Mouse (Mus musculus) lung, adult 2 months (tissue): ENCODE measurements around the gene Prelid1.

ENCODE experiments used
- CTCF ChIP-seq: fragments of 200-500 bp; IDR thresholded peaks from 2 replicates; pipeline ENCODE4 v1.5.1; 2011; ENCODE audit warnings: mild to moderate bottlenecking, low read length, control low read depth; ENCODE audit not compliant: insufficient read depth
- POLR2A ChIP-seq: fragments of 200-500 bp; IDR thresholded peaks from 2 replicates; pipeline ENCODE4 v1.6.1; 2011; ENCODE audit warnings: low read depth, mild to moderate bottlenecking, control low read depth, low read length, borderline replicate concordance; ENCODE audit errors: extremely low read depth

DNA sequence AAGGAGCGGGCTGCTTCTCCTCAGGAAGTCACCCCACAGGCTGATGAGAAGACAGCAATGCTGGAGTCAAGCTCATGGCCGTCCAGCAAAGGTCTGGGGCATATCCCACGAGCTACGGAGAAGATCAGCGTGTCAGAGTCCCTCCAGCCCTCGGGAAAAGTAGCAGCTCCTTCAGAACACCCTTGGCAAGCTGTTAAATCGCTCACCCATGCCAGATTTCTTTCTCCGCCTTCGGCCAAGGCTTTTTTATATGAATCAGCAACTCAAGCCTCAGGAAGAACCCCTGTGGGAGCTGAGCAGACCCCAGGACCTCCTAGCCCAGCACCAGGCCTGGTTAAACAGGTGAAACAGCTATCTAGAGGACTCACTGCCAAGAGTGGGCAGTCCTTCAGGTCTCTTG, 7.2 kb upstream of the Prelid1 start:
- TF ChIP-seq CTCF (no peak), POLR2A (no peak)
